Mouse (Mus musculus) hindbrain, postnatal 0 days (tissue): ENCODE results near the gene Unc79. TPM values are rescaled to one million over a fixed set of nuclear protein-coding genes. Genes with fewer than 3 reads are reported as not detected.

ENCODE experiments used
- ATAC-seq: fragments of 200-750 bp; cut with Nextera tagmentation; 2 replicates; pipeline ENCODE4 v1.8.0; 2017; ENCODE audit warnings: mild to moderate bottlenecking, moderate TSS enrichment, moderate library complexity
- DNase-seq: peaks from one replicate; pipeline ENCODE4 v3.0.0-alpha.2; 2015; ENCODE audit warnings: low spot score
- H3K27ac ChIP-seq: fragments of 300-500 bp; sonication (generic); 2 replicates; pipeline ENCODE4 v1.5.1; 2014; ENCODE audit warnings: mild to moderate bottlenecking
- H3K27me3 ChIP-seq: fragments of 300-500 bp; sonication (generic); 2 replicates; pipeline ENCODE4 v1.6.1; 2014; ENCODE audit warnings: low read length, mixed read lengths; ENCODE audit not compliant: insufficient read depth
- H3K36me3 ChIP-seq: fragments of 300-500 bp; sonication (generic); 2 replicates; pipeline ENCODE4 v1.6.1; 2014; ENCODE audit warnings: low read length, mixed read lengths; ENCODE audit not compliant: insufficient read depth
- H3K4me1 ChIP-seq: fragments of 300-500 bp; sonication (generic); 2 replicates; pipeline ENCODE4 v1.6.1; 2014; ENCODE audit warnings: antibody characterized with exemption, low read length, mixed read lengths; ENCODE audit not compliant: insufficient read depth
- H3K4me2 ChIP-seq: fragments of 300-500 bp; sonication (generic); 2 replicates; pipeline ENCODE4 v1.6.1; 2014; ENCODE audit warnings: low read depth, mild to moderate bottlenecking, low read length, moderate library complexity, mixed read lengths
- H3K4me3 ChIP-seq: fragments of 300-500 bp; sonication (generic); 2 replicates; pipeline ENCODE4 v1.5.1; 2014; ENCODE audit warnings: low read length
- H3K9ac ChIP-seq: fragments of 300-500 bp; sonication (generic); replicated peaks from 2 replicates; pipeline ENCODE4 v1.6.1; 2014; ENCODE audit warnings: mild to moderate bottlenecking, low read length, moderate library complexity, mixed read lengths
- H3K9me3 ChIP-seq: fragments of 300-500 bp; sonication (generic); 2 replicates; pipeline ENCODE4 v1.6.1; 2016; ENCODE audit warnings: low read length, mixed read lengths
- CTCF ChIP-seq: IDR thresholded peaks from 2 replicates; pipeline ENCODE4 v1.5.1; 2016; ENCODE audit warnings: antibody characterized with exemption, control low read depth, low read depth
- WGBS: fragments of 180-500 bp; shearing (Covaris S2); extraction: QIAGEN DNeasy Blood & Tissue Kit; methylation state at CpG from one replicate; pipeline ENCODE4 v1.1.7; 2014; 5-methylcytosine and 5-hydroxymethylcytosine counted together
- polyA plus RNA-seq: library from polyadenylated mRNA; unstranded; fragments of >200 nt; fragmentation: Nextera tagmentation; extraction: Ambion mirVana; gene quantifications from 2 replicates; pipeline ENCODE4 v1.2.1, GENCODE M21; 2015
- total RNA-seq: library from RNA; depleted of rRNA; stranded (reverse); fragments of >200 nt; gene quantifications from 2 replicates; pipeline ENCODE4 v1.2.3, GENCODE M21; 2014

Unc79 gene
- total and polyA plus RNA-seq, 2 experiments from 2014 or later = 4.7 to 40.7 TPM

- Histone ChIP-seq H3K9ac (no peak overlapping the region), H3K27ac (no peak overlapping the region), H3K36me3 (peaks cover 5% of the 10 kb centered on the region), H3K9me3 (no peaks in the 10 kb centered on the region), H3K4me3 (no peak overlapping the region), H3K27me3 (no peaks in the 10 kb centered on the region), H3K4me2 (no peak overlapping the region), H3K4me1 (no peaks in the 10 kb centered on the region)
- DNase-seq (no peak), ATAC-seq (no peak)
- no peak for TF ChIP-seq CTCF
- 84% methylated on average over 21 of the region's 21 CpGs for WGBS
Measured at GRCm38 (mm10) chr12:103059321-103060053, 110.8 kb downstream of the Unc79 start.

GRCm38 (mm10) chr12:103060791-103061190 lies 112.1 kb downstream of the Unc79 start:
- Histone ChIP-seq H3K4me1 (no peaks in the 10 kb centered on the region), H3K9ac (no peak overlapping the region), H3K36me3 (peaks cover 5% of the 10 kb centered on the region), H3K27ac (no peak overlapping the region), H3K4me2 (no peak overlapping the region), H3K9me3 (no peaks in the 10 kb centered on the region), H3K4me3 (no peak overlapping the region), H3K27me3 (no peaks in the 10 kb centered on the region)
- no peak for ATAC-seq
- DNase-seq = no peak
- no peak for TF ChIP-seq CTCF
- 80% methylated on average over 10 of the region's 10 CpGs for WGBS

- 54% methylated on average over 4 of the region's 4 CpGs for WGBS
- ATAC-seq (no peak), DNase-seq (no peak)
- peaks cover 5% of the 10 kb centered on the region for H3K36me3 ChIP-seq
- no peak overlapping the region for H3K4me3 ChIP-seq
- H3K9me3 ChIP-seq = no peaks in the 10 kb centered on the region
- no peaks in the 10 kb centered on the region for H3K27me3 ChIP-seq
- TF ChIP-seq CTCF = no peak
- no peak overlapping the region for H3K9ac ChIP-seq
- no peak overlapping the region for H3K4me2 ChIP-seq
- H3K4me1 ChIP-seq = no peaks in the 10 kb centered on the region
- no peak overlapping the region for H3K27ac ChIP-seq
Measured at GRCm38 (mm10) chr12:103062133-103062532, 113.5 kb downstream of the Unc79 start.

GRCm38 (mm10) chr12:103064944-103065343 lies 116.3 kb downstream of the Unc79 start:
- TF ChIP-seq CTCF = peak; percentile 86
- no peaks in the 10 kb centered on the region for H3K27me3 ChIP-seq
- WGBS = 10% methylated on average over 3 of the region's 3 CpGs
- no peaks in the 10 kb centered on the region for H3K9me3 ChIP-seq
- DNase-seq (peak; percentile 85), ATAC-seq (peak; percentile 59)
- peaks cover 12% of the 10 kb centered on the region; the same call in 1 of the 2 replicates for H3K36me3 ChIP-seq
- H3K4me2 ChIP-seq = no peak overlapping the region
- no peaks in the 10 kb centered on the region for H3K4me1 ChIP-seq
- H3K9ac ChIP-seq = no peak overlapping the region
- H3K4me3 ChIP-seq = no peak overlapping the region
- no peak overlapping the region for H3K27ac ChIP-seq

- Histone ChIP-seq H3K4me3 (no peak overlapping the region), H3K4me1 (no peaks in the 10 kb centered on the region), H3K9me3 (no peaks in the 10 kb centered on the region), H3K27me3 (no peaks in the 10 kb centered on the region), H3K36me3 (peaks cover 22% of the 10 kb centered on the region; the same call in 1 of the 2 replicates), H3K9ac (no peak overlapping the region), H3K4me2 (no peak overlapping the region), H3K27ac (no peak overlapping the region)
- WGBS = 89% methylated on average over 5 of the region's 5 CpGs
- no peak for ATAC-seq
- TF ChIP-seq CTCF = no peak
- DNase-seq = no peak
Measured at GRCm38 (mm10) chr12:103068161-103068560, 119.5 kb downstream of the Unc79 start.

- Histone ChIP-seq H3K9me3 (no peaks in the 10 kb centered on the region), H3K4me3 (no peak overlapping the region), H3K4me2 (no peak overlapping the region), H3K27me3 (no peaks in the 10 kb centered on the region), H3K9ac (no peak overlapping the region), H3K4me1 (no peaks in the 10 kb centered on the region), H3K27ac (no peak overlapping the region), H3K36me3 (peaks cover 22% of the 10 kb centered on the region; the same call in 1 of the 2 replicates)
- ATAC-seq = no peak
- no peak for TF ChIP-seq CTCF
- no peak for DNase-seq
- 59% methylated on average over 12 of the region's 12 CpGs for WGBS
Measured at GRCm38 (mm10) chr12:103069565-103069964, 120.9 kb downstream of the Unc79 start.

GRCm38 (mm10) chr12:103073953-103074352 lies 125.3 kb downstream of the Unc79 start:
- Histone ChIP-seq H3K9me3 (no peaks in the 10 kb centered on the region), H3K4me3 (no peak overlapping the region), H3K27me3 (no peaks in the 10 kb centered on the region), H3K4me1 (no peaks in the 10 kb centered on the region), H3K36me3 (peaks cover 15% of the 10 kb centered on the region; the same call in 1 of the 2 replicates), H3K27ac (no peak overlapping the region), H3K4me2 (no peak overlapping the region), H3K9ac (no peak overlapping the region)
- ATAC-seq (no peak), DNase-seq (no peak)
- no peak for TF ChIP-seq CTCF
- WGBS = 96% methylated on average over 4 of the region's 4 CpGs
